Mouse (Mus musculus) macrophage (primary cell): Measurements from ENCODE around the gene Ppil2. TPM values are rescaled to one million over a fixed set of nuclear protein-coding genes. Genes with fewer than 3 reads are reported as not detected.

Experiments
- polyA plus RNA-seq: library from polyadenylated mRNA; stranded (reverse); fragments of 250-400 nt; gene quantifications from 3 replicates; pipeline ENCODE4 v1.2.4, GENCODE M21; 2018; ENCODE audit warnings: inconsistent platforms

Gene Ppil2
- polyA plus RNA-seq, 1 experiment from 2014 or later, result 116 TPM

Other genes with a start within 250 kb of the Ppil2 start
- gene Igll1, start 247.3 kb downstream of the Ppil2 start, polyA plus RNA-seq, result not detected in 3 replicates
- gene Top3b, start 240.5 kb downstream of the Ppil2 start, polyA plus RNA-seq, result 25.7 to 30.9 TPM (median 29.6 TPM) in 3 replicates
- 0.70 to 0.97 TPM in 2 of 3 replicates, not detected in the other for gene Vpreb1, start 240.4 kb downstream of the Ppil2 start, polyA plus RNA-seq
- 6.8 to 15.8 TPM (median 9.9 TPM) in 3 replicates for gene Ppm1f, start 214.8 kb downstream of the Ppil2 start, polyA plus RNA-seq
- gene Mapk1, start 127.9 kb downstream of the Ppil2 start, polyA plus RNA-seq, result 92.1 to 122 TPM (median 94.8 TPM) in 3 replicates
- 0.14 to 0.25 TPM in 2 of 3 replicates, not detected in the other for gene Ypel1, start 41.6 kb downstream of the Ppil2 start, polyA plus RNA-seq
- 1.1 to 4.8 TPM (median 2.5 TPM) in 3 replicates for gene 2610318N02Rik, start 13.9 kb upstream of the Ppil2 start, polyA plus RNA-seq
- gene Sdf2l1, start 21.1 kb upstream of the Ppil2 start, polyA plus RNA-seq, result 56.1 to 133 TPM (median 86.1 TPM) in 3 replicates
- 1.3 to 7.1 TPM (median 2.0 TPM) in 3 replicates for gene Ydjc, start 33.4 kb upstream of the Ppil2 start, polyA plus RNA-seq
- 0.03 to 0.11 TPM in 2 of 3 replicates, not detected in the other for gene Ccdc116, start 36.0 kb upstream of the Ppil2 start, polyA plus RNA-seq
- 216 to 529 TPM (median 268 TPM) in 3 replicates for gene Ube2l3, start 91.4 kb upstream of the Ppil2 start, polyA plus RNA-seq
- gene Rimbp3, start 97.3 kb upstream of the Ppil2 start, polyA plus RNA-seq, result not detected in 3 replicates
- gene Hic2, start 122.3 kb upstream of the Ppil2 start, polyA plus RNA-seq, result 1.1 to 1.4 TPM (median 1.4 TPM) in 3 replicates
- 2.2 to 2.7 TPM (median 2.2 TPM) in 3 replicates for gene Tmem191c, start 164.8 kb upstream of the Ppil2 start, polyA plus RNA-seq
- not detected in 3 replicates for gene Serpind1, start 220.1 kb upstream of the Ppil2 start, polyA plus RNA-seq